Mouse (Mus musculus): ENCODE data around the gene Atg4b.

Atg4b gene

DNA sequence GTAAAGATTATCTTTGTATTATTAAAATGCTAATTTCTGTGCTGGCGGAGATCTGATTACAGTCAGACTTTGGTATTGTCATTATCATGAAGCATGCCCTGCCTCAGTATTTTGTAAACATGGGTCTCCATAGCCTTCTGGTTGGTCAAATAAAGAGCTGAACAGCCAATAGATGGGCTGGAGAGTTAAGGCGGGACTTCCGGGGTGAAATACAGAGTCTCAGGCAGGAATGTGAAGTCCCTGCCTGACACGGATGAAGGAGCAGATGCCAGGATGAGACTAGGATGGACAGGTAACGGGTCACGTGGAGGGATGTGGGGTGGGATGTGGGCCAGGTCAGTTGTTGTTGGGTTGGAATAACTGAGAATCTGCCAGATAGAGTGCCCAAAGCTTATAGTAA lies at the start of gene Atg4b:
Gene Atg4b (plus strand): TSS at position 211 of the 400 bp plus-strand sequence.
- no peak for DNase-seq

GRCm38 (mm10) chr1:93702106-93702505 lies 49.2 kb upstream of the Atg4b start:
- DNase-seq, result no peak

- no peak for DNase-seq
Measured at GRCm38 (mm10) chr1:93703472-93704048, 47.7 kb upstream of the Atg4b start.

GRCm38 (mm10) chr1:93704341-93704740 lies 47.0 kb upstream of the Atg4b start:
- no peak for DNase-seq

DNA sequence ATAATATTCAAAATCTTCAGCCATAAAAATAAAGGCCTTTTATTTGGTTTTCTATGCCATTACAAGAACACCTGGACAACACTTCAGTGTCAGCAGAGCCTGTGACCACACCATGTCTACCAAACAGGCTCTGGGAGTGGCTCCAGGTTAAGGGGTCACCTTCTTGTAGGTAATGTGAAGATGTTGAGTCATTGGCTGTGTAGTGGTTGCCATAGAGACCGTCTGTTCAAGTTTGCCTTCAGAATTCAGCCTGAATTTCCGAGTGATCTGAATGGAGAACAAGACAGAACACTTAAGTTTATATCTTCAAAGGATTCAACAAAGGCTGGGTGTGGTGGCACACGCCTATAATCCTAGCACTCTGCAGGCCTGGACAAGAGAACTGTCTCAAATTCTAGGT lies 45.9 kb upstream of the Atg4b start:
- no peak for DNase-seq

- DNase-seq, result no peak
Measured at GRCm38 (mm10) chr1:93716166-93716565, 35.1 kb upstream of the Atg4b start.

- DNase-seq, result no peak
Measured at GRCm38 (mm10) chr1:93721557-93721956, 29.7 kb upstream of the Atg4b start.

GRCm38 (mm10) chr1:93724623-93725022 lies 26.7 kb upstream of the Atg4b start:
- no peak for DNase-seq

DNA sequence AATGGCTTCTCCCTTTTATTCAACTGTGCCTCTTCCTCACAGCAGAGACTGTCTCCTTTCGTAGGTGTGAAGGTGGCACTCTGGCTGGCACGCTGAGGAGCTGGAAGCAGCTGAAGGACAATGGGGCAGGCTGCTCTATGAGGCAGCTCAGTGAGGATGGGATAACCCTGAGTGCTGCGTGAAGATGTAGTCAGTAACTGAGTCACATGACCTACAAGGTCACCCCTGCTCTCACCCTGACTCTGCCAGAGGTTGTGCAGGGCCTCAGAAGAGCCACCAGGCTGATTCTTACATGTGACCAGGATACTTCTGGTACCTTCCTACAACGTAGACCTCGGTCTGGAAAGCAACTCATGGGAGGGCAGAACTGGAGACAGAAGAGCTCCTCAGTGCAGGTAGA lies 25.6 kb upstream of the Atg4b start:
- DNase-seq, result no peak

DNA sequence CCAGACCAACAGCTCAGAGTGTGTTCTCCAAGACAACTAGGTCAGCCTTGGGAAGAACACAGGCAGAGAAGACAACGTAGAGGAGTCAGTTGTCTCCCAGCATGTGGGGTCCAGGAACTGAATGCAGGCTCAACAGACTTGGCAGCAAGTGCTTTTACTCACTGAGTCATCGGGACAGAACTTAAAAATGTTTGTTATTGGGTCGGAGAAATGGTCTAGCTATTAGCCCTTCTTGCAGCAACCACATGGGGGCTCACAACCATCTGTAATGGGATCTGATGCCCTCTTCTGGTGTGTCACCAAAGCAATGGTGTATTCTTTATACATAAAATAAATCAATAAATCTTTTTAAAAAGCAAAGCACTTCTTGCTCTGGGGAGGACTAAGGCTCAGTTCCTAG lies 25.2 kb upstream of the Atg4b start:
- no peak for DNase-seq

- DNase-seq, result peak; percentile 27
Measured at GRCm38 (mm10) chr1:93726974-93727373, 24.3 kb upstream of the Atg4b start.

GRCm38 (mm10) chr1:93731103-93731502 lies 20.2 kb upstream of the Atg4b start:
- DNase-seq, result no peak

GRCm38 (mm10) chr1:93731880-93732281 lies 19.4 kb upstream of the Atg4b start:
- DNase-seq, result peak; percentile 32

DNA sequence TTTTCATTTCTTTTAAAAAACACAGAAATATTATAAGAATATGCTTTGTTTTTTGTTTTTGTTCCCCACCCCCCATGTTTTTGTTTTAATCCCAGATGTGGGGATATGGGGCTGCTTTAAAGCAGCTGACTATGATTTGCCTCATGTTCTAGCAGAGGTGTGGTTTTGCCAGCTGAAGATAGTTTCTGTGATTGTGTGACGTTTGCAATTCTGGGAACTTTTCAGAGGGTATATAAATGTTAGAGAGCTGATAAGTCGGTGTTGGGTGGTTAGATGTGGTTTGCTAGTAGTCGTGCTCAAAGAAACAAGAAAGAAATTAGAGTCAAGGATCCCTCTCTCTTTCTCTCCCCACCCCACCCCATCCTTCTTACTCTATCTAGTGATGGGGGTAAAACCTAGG lies 15.4 kb upstream of the Atg4b start:
- DNase-seq, result no peak

DNA sequence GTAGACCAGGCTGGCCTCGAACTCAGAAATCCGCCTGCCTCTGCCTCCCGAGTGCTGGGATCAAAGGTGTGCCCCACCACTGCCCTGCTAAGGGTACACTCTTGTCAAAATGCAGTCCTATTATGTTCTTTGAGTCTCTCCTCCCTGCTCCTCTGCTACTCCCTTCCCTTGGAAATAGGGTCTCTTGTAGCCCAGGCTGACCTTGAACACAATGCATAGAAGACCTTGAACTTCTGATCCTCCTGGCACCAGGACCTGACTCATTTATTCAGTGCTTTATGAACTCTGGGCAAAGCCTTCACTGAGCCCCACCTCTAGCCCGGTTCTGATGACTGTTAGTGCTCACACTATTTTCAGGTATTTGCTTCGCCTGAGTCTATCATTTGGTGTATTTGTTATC lies 13.6 kb upstream of the Atg4b start:
- DNase-seq, result no peak

- DNase-seq, result no peak
Measured at GRCm38 (mm10) chr1:93740671-93741070, 10.6 kb upstream of the Atg4b start.

GRCm38 (mm10) chr1:93741987-93742386 lies 9.3 kb upstream of the Atg4b start:
- DNase-seq, result no peak

DNA sequence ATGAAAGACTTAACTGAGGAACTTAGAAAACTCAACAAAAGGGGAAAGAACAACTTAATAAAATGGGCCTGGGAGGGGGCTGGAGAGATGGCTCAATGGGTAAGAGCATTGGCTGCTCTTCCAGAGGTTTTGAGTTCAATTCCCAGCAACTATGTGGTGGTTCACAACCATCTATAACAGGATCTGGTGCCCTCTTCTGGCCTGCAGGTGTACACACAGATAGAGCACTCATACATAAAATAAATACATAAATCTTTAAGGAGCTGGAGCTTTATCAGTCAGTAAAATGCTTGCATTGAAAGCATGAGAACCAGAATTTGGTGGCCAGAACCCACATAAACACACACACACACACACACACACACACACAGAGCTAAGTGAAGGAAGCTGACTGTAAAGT lies 8.4 kb upstream of the Atg4b start:
- DNase-seq, result no peak

GRCm38 (mm10) chr1:93746179-93746578 lies 5.1 kb upstream of the Atg4b start:
- DNase-seq, result no peak

- no peak for DNase-seq
Measured at GRCm38 (mm10) chr1:93748539-93748938, 2.8 kb upstream of the Atg4b start.

DNA sequence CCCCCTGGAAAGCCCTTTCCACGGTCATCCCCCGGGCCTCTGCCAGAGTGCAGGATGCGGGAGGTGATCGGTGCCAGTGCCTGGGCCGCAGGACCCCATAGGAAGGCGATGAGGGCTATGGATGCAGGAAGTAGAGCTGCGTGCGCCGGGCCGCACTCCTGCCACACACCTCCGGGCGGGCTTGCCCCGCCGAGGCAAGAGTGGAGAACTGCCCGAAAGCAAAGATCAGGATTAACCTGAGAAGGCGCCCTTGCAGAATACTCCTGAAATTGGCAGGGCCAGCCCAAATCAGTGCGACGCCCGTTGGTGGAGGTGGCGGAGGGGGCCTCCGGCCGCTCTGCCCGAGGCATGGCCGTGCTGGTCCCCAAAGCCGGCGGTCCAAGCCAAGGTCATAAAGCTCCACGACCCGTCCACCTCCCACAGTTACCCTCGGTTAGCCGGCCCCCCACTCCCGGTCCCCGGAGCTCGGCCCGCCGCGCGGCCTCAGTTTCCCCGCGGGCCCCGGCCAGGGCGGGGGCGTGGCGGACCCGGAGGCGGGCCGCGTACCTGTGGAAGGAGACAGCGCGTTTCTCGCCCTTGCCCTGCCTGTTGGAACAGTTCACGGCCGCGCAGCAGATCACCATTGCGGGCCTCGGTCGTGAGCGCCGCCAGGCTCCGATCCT lies 2.7 kb downstream of the Atg4b start:
- no peak for DNase-seq

DNA sequence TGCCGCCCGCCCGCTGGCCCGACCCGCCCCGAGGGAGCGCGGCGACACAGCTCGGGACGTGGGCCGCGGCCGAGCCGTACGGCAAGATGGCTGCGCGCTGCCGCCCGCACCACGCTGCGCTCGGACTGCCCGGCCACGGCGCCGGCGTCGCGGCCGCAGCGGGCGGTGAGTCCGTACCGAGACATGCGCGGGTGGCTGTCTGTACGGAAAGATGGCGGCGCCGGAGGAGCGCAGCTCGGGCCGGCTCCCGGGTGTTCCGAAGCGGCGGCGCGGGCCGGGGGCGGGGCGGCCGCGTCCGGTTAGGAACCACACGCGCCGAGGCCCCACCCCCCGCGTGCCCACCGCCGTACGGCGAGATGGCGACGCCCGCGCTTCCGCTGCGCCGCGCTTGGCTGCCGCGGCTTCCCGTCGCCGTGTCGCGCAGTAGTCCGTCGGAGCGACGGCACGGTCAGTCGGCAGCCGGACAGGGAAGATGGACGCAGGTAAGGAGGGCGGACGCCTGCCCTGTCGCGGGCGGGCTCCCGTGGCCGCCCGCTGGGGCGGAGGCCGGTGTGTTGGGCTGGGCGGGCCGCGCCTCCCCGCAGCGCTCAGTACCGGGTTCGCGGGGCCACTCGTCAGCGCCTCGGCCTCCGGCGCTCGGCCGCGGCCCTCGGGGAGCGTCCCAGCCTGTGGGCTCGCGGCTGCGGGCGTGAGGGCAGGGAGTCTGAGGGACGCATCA lies 3.4 kb downstream of the Atg4b start, which contains the start of gene Thap4:
Gene Thap4 (minus strand): TSS at position 292 of the 718 bp plus-strand sequence.
- DNase-seq, result peak; percentile 91

- no peak for DNase-seq
Measured at GRCm38 (mm10) chr1:93755291-93755610, 4.0 kb downstream of the Atg4b start.

DNA sequence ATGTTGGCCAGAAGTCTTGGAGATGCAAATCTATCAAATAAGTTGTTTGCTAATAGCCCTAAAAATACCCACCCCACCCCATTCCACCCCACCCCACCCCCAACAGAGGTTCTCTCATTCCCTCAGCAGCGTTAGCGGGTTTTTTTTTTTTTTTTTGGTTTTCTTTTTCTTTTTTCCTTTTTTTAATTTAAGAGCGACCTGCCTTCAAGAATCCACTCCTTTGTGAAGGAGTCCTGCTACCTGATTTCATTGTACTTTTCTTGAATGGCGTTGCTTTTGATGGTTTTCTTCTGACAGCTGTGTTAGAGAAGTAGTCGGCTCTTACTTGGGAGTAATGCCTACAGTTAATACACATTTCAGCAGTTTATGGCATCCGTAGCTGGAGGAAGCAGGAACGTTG lies 4.3 kb downstream of the Atg4b start:
- no peak for DNase-seq

Data from cerebellum, adult 8-10 months (tissue).